Mouse (Mus musculus): Measurements from ENCODE around the gene Dhdds. TPM values are rescaled to one million over a fixed set of nuclear protein-coding genes. Genes with fewer than 3 reads are reported as not detected.
A peak's percentile ranks its signal among the peaks of the same experiment; 100 is the strongest.

Gene Dhdds
- polyA plus RNA-seq, 1 experiment from 2014 or later: 37.4 TPM

DNA sequence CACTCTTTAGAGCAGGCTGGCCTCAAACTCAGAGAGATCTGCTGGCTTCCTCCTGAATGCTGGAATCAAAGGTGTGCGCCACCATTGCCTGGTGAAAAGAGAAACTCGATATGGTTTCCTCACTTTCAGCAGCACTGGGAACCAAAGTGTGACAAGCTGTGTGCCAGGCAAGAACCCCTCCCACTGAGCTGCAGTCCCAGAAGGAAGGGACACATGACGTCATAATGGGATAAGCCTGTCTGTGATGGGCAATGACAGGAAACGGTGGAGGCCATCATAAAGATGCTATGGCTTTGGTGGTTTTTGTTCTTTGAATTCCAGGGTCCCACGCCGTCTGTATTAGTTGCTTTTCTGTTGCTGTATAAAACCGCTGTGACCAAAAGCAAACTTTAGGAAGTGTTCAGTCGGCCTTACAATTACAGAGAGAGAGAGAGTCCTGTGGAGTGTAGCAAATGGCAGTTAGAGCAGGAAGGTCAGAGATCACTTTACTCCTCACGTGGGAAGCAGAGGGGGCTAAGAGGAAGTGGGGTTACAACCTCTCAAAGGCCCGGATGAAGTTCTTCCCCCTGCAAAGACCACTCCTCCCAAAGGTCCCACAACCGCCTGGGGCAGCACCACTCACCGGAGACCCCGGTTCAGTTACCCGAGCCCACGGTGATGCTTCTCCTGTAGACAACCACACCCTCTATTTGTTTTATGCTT lies 72.0 kb downstream of the Dhdds start:
- WGBS: 47% methylated on average over 15 of the region's 15 CpGs
- Histone ChIP-seq H3K4me2 (ENCODE audit: low read length) (0 out of 2 replicates have a peak overlapping the region, but pooled peaks have one; percentile 13), H3K27me3 (ENCODE audit: control insufficient read depth, insufficient read depth, low read length) (no peaks in the 10 kb centered on the region), H3K27ac (replicated peaks in 1 of 2; ENCODE audit: control insufficient read depth in 1 of 2, insufficient read depth in 1 of 2, low read depth in 2 of 2, low read length in 2 of 2) (peak overlapping the region; percentile 77 to 79), H3K9me3 (ENCODE audit: control insufficient read depth, low read length) (no peaks in the 10 kb centered on the region), H3K4me3 (ENCODE audit: control insufficient read depth in 1 of 2, insufficient read depth in 1 of 2, low read depth in 1 of 2, low read length in 2 of 2) (no peak overlapping the region), H3K36me3 (ENCODE audit: control insufficient read depth, insufficient read depth, low read length) (no peaks in the 10 kb centered on the region), H3K9ac (ENCODE audit: low read length) (peak overlapping the region; percentile 12; the same call in 1 of the 2 replicates), H3K4me1 (ENCODE audit: control insufficient read depth in 2 of 2, insufficient read depth in 2 of 2, low read length in 2 of 2) (peaks cover 4 to 11% of the 10 kb centered on the region in 2 experiments; a peak in 3 of 4 replicates)
- peak; percentile 45; the same call in 1 of the 2 replicates for ATAC-seq (ENCODE audit: insufficient number of reproducible peaks, insufficient read depth, low FRiP score, low read depth)

- 0 out of 2 replicates have a peak, but pooled peaks have one; percentile 37 for ATAC-seq (ENCODE audit: insufficient number of reproducible peaks, insufficient read depth, low FRiP score, low read depth)
Observed at GRCm38 (mm10) chr4:133925204-133925603, 75.5 kb downstream of the Dhdds start.

DNA sequence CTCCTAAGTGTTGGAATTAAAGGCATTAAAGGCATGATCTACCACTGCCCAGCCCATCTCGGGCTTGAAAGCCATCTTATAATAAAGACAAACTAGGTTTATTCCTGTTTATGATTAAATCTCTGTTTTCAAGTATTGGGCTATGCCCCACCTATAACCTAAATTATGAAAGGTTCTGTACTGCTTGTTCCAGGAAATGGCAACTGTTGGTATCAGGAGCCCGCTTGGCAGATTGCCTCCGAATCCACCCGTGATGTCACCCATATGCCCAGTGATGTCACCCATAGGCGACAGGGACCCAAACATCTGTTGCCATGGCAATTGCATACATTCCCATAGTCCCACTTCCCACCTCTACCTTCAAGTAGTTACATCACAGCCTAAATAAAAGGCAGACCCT lies 77.0 kb downstream of the Dhdds start:
- Histone ChIP-seq H3K27ac (replicated peaks in 1 of 2; ENCODE audit: control insufficient read depth in 1 of 2, insufficient read depth in 1 of 2, low read depth in 2 of 2, low read length in 2 of 2) (no peak overlapping the region), H3K27me3 (ENCODE audit: control insufficient read depth, insufficient read depth, low read length) (no peaks in the 10 kb centered on the region), H3K4me2 (ENCODE audit: low read length) (no peak overlapping the region), H3K9me3 (ENCODE audit: control insufficient read depth, low read length) (no peaks in the 10 kb centered on the region), H3K36me3 (ENCODE audit: control insufficient read depth, insufficient read depth, low read length) (no peaks in the 10 kb centered on the region), H3K4me1 (ENCODE audit: control insufficient read depth in 2 of 2, insufficient read depth in 2 of 2, low read length in 2 of 2) (peaks cover 4 to 6% of the 10 kb centered on the region in 2 experiments; a peak in 3 of 4 replicates), H3K4me3 (ENCODE audit: control insufficient read depth in 1 of 2, insufficient read depth in 1 of 2, low read depth in 1 of 2, low read length in 2 of 2) (no peak overlapping the region), H3K9ac (ENCODE audit: low read length) (no peak overlapping the region)
- ATAC-seq (ENCODE audit: insufficient number of reproducible peaks, insufficient read depth, low FRiP score, low read depth): no peak
- WGBS: 82% methylated on average over 5 of the region's 5 CpGs

More at GRCm38 (mm10) chr4:133925204-133925603, 75.5 kb downstream of the Dhdds start:
- H3K9me3 ChIP-seq (ENCODE audit: control insufficient read depth, low read length): no peaks in the 10 kb centered on the region
- no peak overlapping the region for H3K4me3 ChIP-seq (ENCODE audit: control insufficient read depth in 1 of 2, insufficient read depth in 1 of 2, low read depth in 1 of 2, low read length in 2 of 2)
- H3K27ac ChIP-seq (replicated peaks in 1 of 2; ENCODE audit: control insufficient read depth in 1 of 2, insufficient read depth in 1 of 2, low read depth in 2 of 2, low read length in 2 of 2): peak overlapping the region in 1 of 2 experiments; percentile 50; a peak in 2 of 4 replicates
- no peak overlapping the region for H3K9ac ChIP-seq (ENCODE audit: low read length)
- H3K27me3 ChIP-seq (ENCODE audit: control insufficient read depth, insufficient read depth, low read length): no peaks in the 10 kb centered on the region
- H3K4me1 ChIP-seq (ENCODE audit: control insufficient read depth in 2 of 2, insufficient read depth in 2 of 2, low read length in 2 of 2): peaks cover 4 to 11% of the 10 kb centered on the region in 2 experiments; a peak in 3 of 4 replicates
- no peaks in the 10 kb centered on the region for H3K36me3 ChIP-seq (ENCODE audit: control insufficient read depth, insufficient read depth, low read length)
- no peak overlapping the region for H3K4me2 ChIP-seq (ENCODE audit: low read length)
- 48% methylated on average over 4 of the region's 4 CpGs for WGBS

Other genes with a start within 250 kb of the Dhdds start
- 28.1 and 28.2 TPM in 2 replicates for gene Arid1a, start 244.1 kb downstream of the Dhdds start, polyA plus RNA-seq (2014; fragmentation: Nextera tagmentation; extraction: Ambion mirVana)
- gene Rps6ka1, start 113.1 kb downstream of the Dhdds start, polyA plus RNA-seq (2014; fragmentation: Nextera tagmentation; extraction: Ambion mirVana): 15.9 and 16.9 TPM in 2 replicates
- gene Hmgn2, start 32.3 kb downstream of the Dhdds start, polyA plus RNA-seq (2014; fragmentation: Nextera tagmentation; extraction: Ambion mirVana): 1,614 and 1,711 TPM in 2 replicates
- gene Lin28a, start 17.9 kb upstream of the Dhdds start, polyA plus RNA-seq (2014; fragmentation: Nextera tagmentation; extraction: Ambion mirVana): 0.15 and 0.16 TPM in 2 replicates
- not detected in 2 replicates for gene Zfp683, start 52.9 kb upstream of the Dhdds start, polyA plus RNA-seq (2014; fragmentation: Nextera tagmentation; extraction: Ambion mirVana)
- gene Crybg2, start 59.9 kb upstream of the Dhdds start, polyA plus RNA-seq (2014; fragmentation: Nextera tagmentation; extraction: Ambion mirVana): 0.12 TPM in 1 of 2 replicates, not detected in the other
- 10.7 and 16.4 TPM in 2 replicates for gene Cd52, start 94.2 kb upstream of the Dhdds start, polyA plus RNA-seq (2014; fragmentation: Nextera tagmentation; extraction: Ambion mirVana)
- 1.1 and 2.9 TPM in 2 replicates for gene Ubxn11, start 101.7 kb upstream of the Dhdds start, polyA plus RNA-seq (2014; fragmentation: Nextera tagmentation; extraction: Ambion mirVana)
- 196 and 209 TPM in 2 replicates for gene Sh3bgrl3, start 127.9 kb upstream of the Dhdds start, polyA plus RNA-seq (2014; fragmentation: Nextera tagmentation; extraction: Ambion mirVana)
- 35.4 and 37.0 TPM in 2 replicates for gene Cep85, start 186.2 kb upstream of the Dhdds start, polyA plus RNA-seq (2014; fragmentation: Nextera tagmentation; extraction: Ambion mirVana)
- not detected in 2 replicates for gene Gm7534, start 202.1 kb upstream of the Dhdds start, polyA plus RNA-seq (2014; fragmentation: Nextera tagmentation; extraction: Ambion mirVana)
- not detected in 2 replicates for gene Catsper4, start 226.5 kb upstream of the Dhdds start, polyA plus RNA-seq (2014; fragmentation: Nextera tagmentation; extraction: Ambion mirVana)
- gene Cnksr1, start 237.5 kb upstream of the Dhdds start, polyA plus RNA-seq (2014; fragmentation: Nextera tagmentation; extraction: Ambion mirVana): 0.57 and 0.62 TPM in 2 replicates
- gene E130218I03Rik, start 242.7 kb upstream of the Dhdds start, polyA plus RNA-seq (2014; fragmentation: Nextera tagmentation; extraction: Ambion mirVana): 0.20 TPM in 1 of 2 replicates, not detected in the other
- 8.6 and 9.1 TPM in 2 replicates for gene Zfp593, start 244.7 kb upstream of the Dhdds start, polyA plus RNA-seq (2014; fragmentation: Nextera tagmentation; extraction: Ambion mirVana)
- not detected in 2 replicates for gene Gm30191, start 246.0 kb upstream of the Dhdds start, polyA plus RNA-seq (2014; fragmentation: Nextera tagmentation; extraction: Ambion mirVana)

Data from heart, embryonic 14.5 days (tissue).